Mouse (Mus musculus): ENCODE data around the gene Cdh22.

DNA sequence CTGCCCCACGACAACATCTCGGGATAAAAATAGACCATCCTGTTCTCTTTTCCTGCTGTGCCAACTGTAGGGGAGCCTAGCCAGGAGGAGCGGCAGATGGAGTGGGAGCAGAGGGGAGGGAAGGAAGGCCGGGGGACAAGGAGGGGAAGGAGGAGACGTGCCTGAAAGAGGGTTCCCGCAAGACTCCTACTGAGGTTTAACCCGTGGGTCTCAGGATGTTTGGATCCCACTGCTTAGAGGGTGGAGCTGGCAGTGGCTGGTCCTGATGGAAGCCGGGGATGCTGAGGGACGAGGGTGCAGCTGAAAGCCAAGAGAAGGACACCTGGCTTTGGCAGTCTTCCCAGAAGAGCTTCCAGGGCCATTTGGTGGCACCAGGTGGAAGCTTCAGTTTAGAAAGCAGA lies 161.3 kb downstream of the Cdh22 start:
- TF ChIP-seq POLR2A (IDR thresholded peaks at IDR 0.05; ENCODE audit: insufficient read length, low read depth): no peak
- no peak for TF ChIP-seq MYOG (IDR thresholded peaks at IDR 0.05; ENCODE audit: control insufficient read depth in 1 of 3, insufficient read depth in 1 of 3, insufficient read length in 2 of 3, low read depth in 2 of 3)
- TF ChIP-seq MYOD1 (IDR thresholded peaks at IDR 0.05; ENCODE audit: control insufficient read depth in 1 of 3, insufficient read length in 2 of 3, low read depth in 2 of 3): no peak
- no peak for TF ChIP-seq CEBPB (IDR thresholded peaks at IDR 0.05; ENCODE audit: insufficient read depth, poor library complexity, severe bottlenecking)
- no peak for TF ChIP-seq REST (IDR thresholded peaks at IDR 0.05; ENCODE audit: insufficient read depth, insufficient read length)
- no peak for TF ChIP-seq USF1 (IDR thresholded peaks at IDR 0.05; ENCODE audit: low read depth)
- no peak for TF ChIP-seq MAX (IDR thresholded peaks at IDR 0.05; ENCODE audit: low read depth)
- no peak for TF ChIP-seq E2F4 (IDR thresholded peaks at IDR 0.05; ENCODE audit: insufficient read depth)
- TF ChIP-seq TCF12 (IDR thresholded peaks at IDR 0.05; ENCODE audit: insufficient read depth, poor library complexity, severe bottlenecking): no peak
- no peak for TF ChIP-seq POLR2AphosphoS2 (IDR thresholded peaks at IDR 0.05; ENCODE audit: insufficient read length, low read depth)
- TF ChIP-seq TCF3 (IDR thresholded peaks at IDR 0.05; ENCODE audit: insufficient read length, low read depth): no peak

All from myocyte (in vitro differentiated cells).